ENCODE assay signal across 17 mouse cellular contexts in the genomic region with DNA sequence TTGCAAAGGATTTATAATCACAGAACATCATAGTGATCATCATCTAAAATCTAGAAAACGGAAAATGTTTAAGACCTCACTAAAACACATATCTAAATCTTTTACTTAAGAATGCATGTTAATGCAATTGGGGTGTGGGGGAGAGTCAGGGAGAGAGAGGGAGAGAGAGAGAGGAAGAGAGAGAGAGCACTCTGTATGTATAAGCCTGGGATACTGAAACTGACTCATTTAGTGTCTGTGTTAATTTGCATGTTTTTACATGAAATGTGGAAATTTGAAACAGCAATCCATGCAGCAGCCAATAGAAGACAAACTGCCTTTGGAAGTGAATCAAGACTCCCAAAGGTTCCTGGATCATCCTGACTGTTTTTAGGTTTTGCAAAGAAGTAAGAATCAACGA. TPM values are rescaled to one million over a fixed set of nuclear protein-coding genes. Genes with fewer than 3 reads are reported as not detected.
DNase-seq lines count a peak whose midpoint lies in the region; ATAC-seq and TF ChIP-seq lines count a peak whose summit lies in the region.
"Had no signal": no experiment of that assay in that cellular context is flagged by ENCODE, and none has a peak within 500 bp of the region (broad histone marks: within the 10 kb centered on the region; RNA-seq: fewer than 3 reads in every experiment).

No protein-coding gene starts in this region.

- H3K36me3 ChIP-seq in heart, postnatal 0 days (replicated peaks; ENCODE audit: control insufficient read depth, insufficient read depth, low read length) = no peaks in the 10 kb centered on the region
- no peaks in the 10 kb centered on the region for H3K36me3 ChIP-seq in heart, embryonic 10.5 days
- no peaks in the 10 kb centered on the region for H3K36me3 ChIP-seq in liver, postnatal 0 days (replicated peaks; ENCODE audit: insufficient read depth, low read length)
- H3K36me3 ChIP-seq in embryonic facial prominence, embryonic 14.5 days (ENCODE audit: control insufficient read depth, insufficient read depth, low read length) = no peaks in the 10 kb centered on the region
- H3K36me3 ChIP-seq in limb, embryonic 15.5 days = no peaks in the 10 kb centered on the region
- no peaks in the 10 kb centered on the region for H3K36me3 ChIP-seq in forebrain, embryonic 12.5 days (replicated peaks)
- H3K36me3 ChIP-seq: hindbrain, embryonic 10.5 days; liver, embryonic 13.5 days; midbrain, embryonic 12.5 days had no signal

- H3K27me3 ChIP-seq in heart, postnatal 0 days (ENCODE audit: control insufficient read depth, insufficient read depth, low read length) = no peaks in the 10 kb centered on the region
- H3K27me3 ChIP-seq in heart, embryonic 10.5 days (ENCODE audit: insufficient read depth, poor library complexity, severe bottlenecking) = no peaks in the 10 kb centered on the region
- H3K27me3 ChIP-seq in liver, postnatal 0 days (ENCODE audit: insufficient read depth, low read length) = no peaks in the 10 kb centered on the region
- no peaks in the 10 kb centered on the region for H3K27me3 ChIP-seq in embryonic facial prominence, embryonic 14.5 days (replicated peaks; ENCODE audit: control insufficient read depth, insufficient read depth, low read length)
- no peaks in the 10 kb centered on the region for H3K27me3 ChIP-seq in limb, embryonic 15.5 days
- no peaks in the 10 kb centered on the region for H3K27me3 ChIP-seq in forebrain, embryonic 12.5 days
- H3K27me3 ChIP-seq: liver, embryonic 13.5 days; midbrain, embryonic 12.5 days had no signal

- peak overlapping the region; percentile 87 for H3K27ac ChIP-seq in heart, postnatal 0 days (ENCODE audit: low read depth)
- H3K27ac ChIP-seq in heart, embryonic 10.5 days = no peak overlapping the region
- peak overlapping the region; percentile 66 for H3K27ac ChIP-seq in liver, postnatal 0 days (ENCODE audit: low read depth)
- peak overlapping the region; percentile 64; the same call in 1 of the 2 replicates for H3K27ac ChIP-seq in embryonic facial prominence, embryonic 14.5 days (replicated peaks; ENCODE audit: low read depth, low read length)
- peak overlapping the region; percentile 67 for H3K27ac ChIP-seq in limb, embryonic 15.5 days
- no peak overlapping the region for H3K27ac ChIP-seq in forebrain, embryonic 12.5 days
- H3K27ac ChIP-seq: hindbrain, embryonic 10.5 days; liver, embryonic 13.5 days; macrophage; midbrain, embryonic 12.5 days had no signal

- peaks cover 65% of the 10 kb centered on the region for H3K4me1 ChIP-seq in heart, postnatal 0 days (ENCODE audit: control insufficient read depth, insufficient read depth)
- H3K4me1 ChIP-seq in heart, embryonic 10.5 days = peaks cover 58% of the 10 kb centered on the region
- H3K4me1 ChIP-seq in liver, postnatal 0 days (ENCODE audit: insufficient read depth) = peaks cover 34% of the 10 kb centered on the region
- peaks cover 34% of the 10 kb centered on the region for H3K4me1 ChIP-seq in embryonic facial prominence, embryonic 14.5 days (ENCODE audit: control insufficient read depth, insufficient read depth, low read length)
- peaks cover 33% of the 10 kb centered on the region for H3K4me1 ChIP-seq in limb, embryonic 15.5 days
- 0 out of 2 replicates have a peak, but pooled peaks cover 5% of the 10 kb centered on the region for H3K4me1 ChIP-seq in forebrain, embryonic 12.5 days

- H3K4me3 ChIP-seq in heart, postnatal 0 days (ENCODE audit: low read depth, low read length) = no peak overlapping the region
- no peak overlapping the region for H3K4me3 ChIP-seq in heart, embryonic 10.5 days
- H3K4me3 ChIP-seq in liver, postnatal 0 days (ENCODE audit: low read depth, low read length) = no peak overlapping the region
- H3K4me3 ChIP-seq in embryonic facial prominence, embryonic 14.5 days (ENCODE audit: low read depth, low read length) = no peak overlapping the region
- H3K4me3 ChIP-seq in limb, embryonic 15.5 days = no peak overlapping the region
- H3K4me3 ChIP-seq in forebrain, embryonic 12.5 days (replicated peaks) = no peak overlapping the region
- H3K4me3 ChIP-seq: hindbrain, embryonic 10.5 days; liver, embryonic 13.5 days; midbrain, embryonic 12.5 days had no signal

- H3K9ac ChIP-seq in heart, postnatal 0 days (replicated peaks; ENCODE audit: low read depth, low read length) = no peak overlapping the region
- no peak overlapping the region for H3K9ac ChIP-seq in liver, postnatal 0 days (replicated peaks)
- H3K9ac ChIP-seq in embryonic facial prominence, embryonic 14.5 days (ENCODE audit: low read depth, low read length) = no peak overlapping the region
- H3K9ac ChIP-seq in limb, embryonic 15.5 days = no peak overlapping the region
- no peak overlapping the region for H3K9ac ChIP-seq in forebrain, embryonic 12.5 days
- H3K9ac ChIP-seq: liver, embryonic 13.5 days; midbrain, embryonic 12.5 days had no signal

- no peak for TF ChIP-seq EP300 in heart, postnatal 0 days (IDR thresholded peaks at IDR 0.05; ENCODE audit: low read depth)
- no peak for TF ChIP-seq EP300 in liver, postnatal 0 days (IDR thresholded peaks at IDR 0.05; ENCODE audit: low read depth)

- WGBS in heart, postnatal 0 days = 69% methylated on average over 2 of the region's 2 CpGs
- 74% methylated on average over 2 of the region's 2 CpGs for WGBS in heart, embryonic 10.5 days
- WGBS in liver, postnatal 0 days (ENCODE audit: insufficient replicate concordance) = 67% methylated on average over 2 of the region's 2 CpGs
- WGBS in embryonic facial prominence, embryonic 14.5 days = 47% methylated on average over 2 of the region's 2 CpGs
- WGBS in limb, embryonic 15.5 days = 37% methylated on average over 2 of the region's 2 CpGs
- WGBS in forebrain, embryonic 12.5 days = 80% methylated on average over 2 of the region's 2 CpGs

- TF ChIP-seq CTCF in heart, postnatal 0 days (IDR thresholded peaks at IDR 0.05; ENCODE audit: low read depth) = no peak
- no peak for TF ChIP-seq CTCF in liver, postnatal 0 days (IDR thresholded peaks at IDR 0.05; ENCODE audit: low read depth)

- H3K4me2 ChIP-seq in heart, postnatal 0 days (ENCODE audit: low read depth, low read length) = no peak overlapping the region
- no peak overlapping the region for H3K4me2 ChIP-seq in liver, postnatal 0 days (ENCODE audit: low read depth, low read length)
- no peak overlapping the region for H3K4me2 ChIP-seq in embryonic facial prominence, embryonic 14.5 days (ENCODE audit: low read depth, low read length)
- H3K4me2 ChIP-seq in limb, embryonic 15.5 days = no peak overlapping the region
- no peak overlapping the region for H3K4me2 ChIP-seq in forebrain, embryonic 12.5 days
- H3K4me2 ChIP-seq: liver, embryonic 13.5 days; midbrain, embryonic 12.5 days had no signal

- no peak for ATAC-seq in heart, postnatal 0 days (ENCODE audit: insufficient read depth, low read depth)
- ATAC-seq in liver, postnatal 0 days = no peak
- ATAC-seq in embryonic facial prominence, embryonic 14.5 days (ENCODE audit: low read depth) = no peak
- no peak for ATAC-seq in limb, embryonic 15.5 days (ENCODE audit: insufficient number of reproducible peaks, low FRiP score, low TSS enrichment, low read depth)
- no peak for ATAC-seq in CD4-positive, CD25-positive, alpha-beta regulatory T cell, adult 4 months
- ATAC-seq in forebrain, embryonic 12.5 days (ENCODE audit: low FRiP score) = no peak
- ATAC-seq: intestine, embryonic 16.5 days had no signal

- no peaks in the 10 kb centered on the region for H3K9me3 ChIP-seq in heart, postnatal 0 days (replicated peaks; ENCODE audit: control insufficient read depth, low read length)
- H3K9me3 ChIP-seq in heart, embryonic 10.5 days = no peaks in the 10 kb centered on the region
- no peaks in the 10 kb centered on the region for H3K9me3 ChIP-seq in liver, postnatal 0 days (ENCODE audit: low read length)
- no peaks in the 10 kb centered on the region for H3K9me3 ChIP-seq in embryonic facial prominence, embryonic 14.5 days (ENCODE audit: control insufficient read depth, low read length)
- H3K9me3 ChIP-seq in limb, embryonic 15.5 days = no peaks in the 10 kb centered on the region
- no peaks in the 10 kb centered on the region for H3K9me3 ChIP-seq in forebrain, embryonic 12.5 days
- H3K9me3 ChIP-seq: hindbrain, embryonic 10.5 days; liver, embryonic 13.5 days; midbrain, embryonic 12.5 days had no signal

- no peak for DNase-seq in heart, postnatal 0 days (ENCODE audit: low spot score)
- no peak for DNase-seq in heart, embryonic 10.5 days (ENCODE audit: low spot score)
- no peak for DNase-seq in liver, postnatal 0 days
- DNase-seq in liver = no peak
- peak; percentile 51 for DNase-seq in embryonic facial prominence, embryonic 14.5 days (ENCODE audit: low spot score)
- DNase-seq: adrenal gland, adult 8-10 months; cerebellum, adult 9-11 months; liver, embryonic 13.5 days; spleen, adult 18-20 months; thymus, postnatal 36 days had no signal

RNA-seq across cellular contexts. Expression of a gene that starts 45.1 kb away (rescaled TPM):
- 155 and 171 TPM in 2 replicates for total RNA-seq in heart, postnatal 0 days (2014; rRNA removed; ENCODE audit: low replicate concordance)
- 278 and 287 TPM in 2 replicates for polyA plus RNA-seq in heart, postnatal 0 days (2015; fragmentation: Nextera tagmentation; extraction: Ambion mirVana)
- polyA plus RNA-seq in heart, embryonic 10.5 days (2016; fragmentation: Nextera tagmentation; extraction: Ambion mirVana) = 233 and 261 TPM in 2 replicates
- polyA plus RNA-seq in liver, postnatal 0 days (2015; fragmentation: Nextera tagmentation; extraction: Ambion mirVana) = 90.7 and 94.5 TPM in 2 replicates
- polyA plus RNA-seq in embryonic facial prominence, embryonic 14.5 days (2014; fragmentation: Nextera tagmentation; extraction: Ambion mirVana) = 197 and 221 TPM in 2 replicates
- 183 and 188 TPM in 2 replicates for polyA plus RNA-seq in limb, embryonic 15.5 days (2015; fragmentation: Nextera tagmentation; extraction: Ambion mirVana)
- polyA plus RNA-seq in CD4-positive, CD25-positive, alpha-beta regulatory T cell, adult 4 months (2017; shearing (Covaris generic)) = 100 to 1,000 TPM in 1 of 2 experiments, 10 to 100 TPM in 1; 71.3 to 138 TPM
- 226 and 238 TPM in 2 replicates for polyA plus RNA-seq in forebrain, embryonic 12.5 days (2016; fragmentation: Nextera tagmentation; extraction: Ambion mirVana)

Comparison
In these comparisons a context has a peak if more than half of its experiments do, and no peak if none do; other contexts are left out.
1. H3K27ac ChIP-seq: peak in heart, postnatal 0 days (single experiment), liver, postnatal 0 days (single experiment), embryonic facial prominence, embryonic 14.5 days (single experiment) and limb, embryonic 15.5 days (single experiment); none in heart, embryonic 10.5 days (single experiment) and forebrain, embryonic 12.5 days (single experiment).